Mouse (Mus musculus) myocyte (in vitro differentiated cells): ENCODE measurements around the gene Asb2.

Source experiments
- CEBPB ChIP-seq: IDR thresholded peaks from 2 replicates; pipeline ENCODE4 v1.6.1; 2011; ENCODE audit warnings: mild to moderate bottlenecking, moderate library complexity; ENCODE audit not compliant: poor library complexity, insufficient read depth, severe bottlenecking
- E2F4 ChIP-seq: IDR thresholded peaks from one replicate; pipeline ENCODE4 v1.6.1; 2011; ENCODE audit warnings: mild to moderate bottlenecking, control low read depth, moderate library complexity; ENCODE audit not compliant: insufficient read depth
- MAX ChIP-seq: IDR thresholded peaks from one replicate; pipeline ENCODE4 v1.6.1; 2011; ENCODE audit warnings: low read depth, mild to moderate bottlenecking, control low read depth
- MYOD1 ChIP-seq, 3 experiments: IDR thresholded peaks; one replicate each; pipeline ENCODE4 v1.6.1; 2011; ENCODE audit warnings: control low read depth in 2 of 3, low read depth in 2 of 3, mild to moderate bottlenecking in 2 of 3, moderate library complexity in 1 of 3; ENCODE audit not compliant: insufficient read length in 2 of 3, control insufficient read depth in 1 of 3
- MYOG ChIP-seq, 3 experiments: IDR thresholded peaks; one replicate each; pipeline ENCODE4 v1.6.1; 2011; ENCODE audit warnings: control low read depth in 2 of 3, low read depth in 2 of 3, mild to moderate bottlenecking in 2 of 3; ENCODE audit not compliant: insufficient read length in 2 of 3, control insufficient read depth in 1 of 3, insufficient read depth in 1 of 3
- POLR2A ChIP-seq: IDR thresholded peaks from one replicate; pipeline ENCODE4 v1.6.1; 2011; ENCODE audit warnings: low read depth, mild to moderate bottlenecking, control low read depth, moderate library complexity; ENCODE audit not compliant: insufficient read length
- POLR2AphosphoS2 ChIP-seq: IDR thresholded peaks from one replicate; pipeline ENCODE4 v1.6.1; 2011; ENCODE audit warnings: low read depth, control low read depth; ENCODE audit not compliant: insufficient read length
- REST ChIP-seq: IDR thresholded peaks from one replicate; pipeline ENCODE4 v1.6.1; 2011; ENCODE audit warnings: mild to moderate bottlenecking, control low read depth, moderate library complexity; ENCODE audit not compliant: insufficient read depth, insufficient read length
- SRF ChIP-seq: IDR thresholded peaks from one replicate; pipeline ENCODE4 v1.6.1; 2011; ENCODE audit warnings: low read depth; ENCODE audit not compliant: control insufficient read depth, insufficient read length
- TCF12 ChIP-seq: IDR thresholded peaks from one replicate; pipeline ENCODE4 v1.6.1; 2011; ENCODE audit warnings: mild to moderate bottlenecking, control low read depth; ENCODE audit not compliant: poor library complexity, insufficient read depth, severe bottlenecking
- USF1 ChIP-seq: IDR thresholded peaks from one replicate; pipeline ENCODE4 v1.6.1; 2011; ENCODE audit warnings: low read depth, mild to moderate bottlenecking, control low read depth, moderate library complexity

- no peak for TF ChIP-seq E2F4
- no peak for TF ChIP-seq POLR2A
- no peak for TF ChIP-seq MAX
- no peak for TF ChIP-seq USF1
- TF ChIP-seq CEBPB, result no peak
- TF ChIP-seq MYOG (IDR thresholded peaks at IDR 0.05; ENCODE audit: control insufficient read depth in 1 of 3, insufficient read depth in 1 of 3, insufficient read length in 2 of 3, low read depth in 2 of 3), result no peak
- no peak for TF ChIP-seq REST
- no peak for TF ChIP-seq POLR2AphosphoS2
- TF ChIP-seq TCF12, result no peak
- TF ChIP-seq MYOD1 (IDR thresholded peaks at IDR 0.05; ENCODE audit: control insufficient read depth in 1 of 3, insufficient read length in 2 of 3, low read depth in 2 of 3), result no peak
- no peak for TF ChIP-seq SRF
Observed at GRCm38 (mm10) chr12:103311921-103312320, 43.9 kb downstream of the Asb2 start.
